Mouse (Mus musculus) leukemia stem cell, adult 10-12 weeks (primary cell): Measurements from ENCODE around the gene Ocel1. TPM values are rescaled to one million over a fixed set of nuclear protein-coding genes. Genes with fewer than 3 reads are reported as not detected.

Experiments
- polyA plus RNA-seq: library from polyadenylated mRNA; stranded (reverse); fragments of >175 nt; gene quantifications from 2 replicates; pipeline ENCODE4 v1.2.3, GENCODE M21; 2012; ENCODE audit warnings: low replicate concordance

The Ocel1 gene
- polyA plus RNA-seq = 37.5 and 54.6 TPM in 2 replicates

GRCm38 (mm10) chr8:71371236-71371848, at the start of gene Ocel1:
Gene Ocel1 (plus strand): TSS chr8:71371298.

DNA sequence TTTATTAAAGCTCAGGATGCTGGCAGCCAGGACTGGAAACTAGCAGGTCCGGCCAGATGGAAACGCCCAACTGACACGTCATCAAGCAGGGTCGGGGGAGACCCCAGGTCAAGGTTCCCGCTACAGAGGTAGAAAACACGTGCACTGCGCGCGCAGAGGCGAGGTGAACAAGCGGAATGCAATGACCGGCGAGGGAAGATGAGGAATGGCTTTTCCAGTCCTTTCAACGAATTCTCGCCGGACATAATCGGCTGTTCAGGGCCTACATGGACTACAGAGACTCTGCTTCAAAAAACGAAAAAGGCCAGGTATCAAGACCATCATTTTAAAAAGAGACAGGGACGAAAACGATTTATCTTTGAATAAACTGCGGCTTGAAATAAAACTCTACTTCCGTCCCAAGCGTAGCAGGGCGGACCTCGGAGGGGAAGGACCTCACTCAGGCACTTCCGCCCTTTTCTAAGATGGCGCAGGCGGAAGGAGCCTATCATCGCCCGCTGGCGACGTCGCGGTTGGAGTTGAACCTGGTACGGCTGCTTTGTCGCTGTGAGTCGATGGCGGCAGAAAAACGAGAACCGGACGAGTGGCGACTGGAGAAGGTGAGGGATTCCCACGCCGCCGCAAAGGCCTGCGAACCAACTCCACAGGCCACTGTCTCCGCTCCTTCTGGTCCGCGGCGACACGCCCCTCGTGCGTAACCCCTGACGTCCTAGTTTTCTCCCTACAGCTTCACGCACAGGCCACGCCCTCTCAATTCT, 4.1 kb upstream of the Ocel1 start, which contains the start of gene Use1:
Gene Use1, plus strand, starts transcription at position 78 of the 758 bp plus-strand sequence.

GRCm38 (mm10) chr8:71381421-71381970, 10.4 kb downstream of the Ocel1 start, which contains the start of gene Nr2f6:
Gene Nr2f6 (minus strand): TSS chr8:71381960.

DNA sequence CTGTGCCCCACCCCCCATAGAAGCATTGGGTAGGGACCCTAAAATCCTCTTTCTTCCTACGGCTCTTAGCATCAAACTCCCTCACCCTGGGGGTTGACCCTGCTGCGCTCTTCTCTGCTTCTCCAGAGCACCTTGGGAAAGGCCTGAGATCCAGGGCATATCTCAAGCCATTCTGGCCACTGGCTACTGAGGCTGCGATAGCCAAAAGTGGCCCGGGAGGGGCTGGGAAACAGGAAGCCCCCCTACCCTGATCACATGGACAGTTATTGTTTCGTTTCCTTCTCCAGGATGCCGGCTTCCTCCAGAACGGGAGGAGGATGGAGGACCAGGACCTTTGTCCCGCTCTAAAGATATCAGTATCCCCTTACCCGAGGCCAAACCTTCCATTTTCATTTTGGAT, 24.5 kb downstream of the Ocel1 start, which contains the start of gene Ushbp1:
Gene Ushbp1, minus strand, starts transcription at position 174 of the 400 bp plus-strand sequence.

DNA sequence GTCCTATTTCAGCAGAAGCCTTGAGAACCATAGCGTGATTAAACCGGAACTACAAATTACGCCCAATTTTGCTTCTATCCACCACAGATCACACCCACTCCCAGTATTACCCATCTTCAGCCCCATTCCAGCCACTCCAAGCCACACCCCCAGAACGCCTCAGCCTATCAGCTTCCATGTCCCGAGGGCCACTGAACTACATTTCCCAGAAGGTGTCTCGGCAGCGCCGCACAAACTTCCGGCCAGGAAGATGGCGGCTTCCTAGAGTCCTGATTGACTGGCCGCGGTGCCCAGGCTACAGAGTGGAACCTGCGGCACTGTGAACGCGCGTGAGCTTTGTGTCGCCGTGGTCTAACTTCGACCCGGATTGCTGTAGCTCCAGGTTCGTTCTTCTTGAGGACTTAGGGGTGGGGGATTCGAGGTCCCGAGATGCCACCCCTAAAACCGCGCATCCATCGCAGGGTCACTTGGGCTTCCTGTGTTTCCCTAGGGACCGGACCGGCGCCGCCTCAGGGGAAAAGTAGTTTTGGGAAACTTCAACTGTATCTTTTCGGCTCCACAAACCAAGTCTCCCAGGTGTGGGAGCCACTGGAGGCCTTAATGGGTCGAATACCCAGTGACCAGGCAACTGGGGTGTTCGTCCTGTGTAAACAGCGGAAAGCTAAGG, 25.7 kb downstream of the Ocel1 start, which contains the start of gene Babam1:
Gene Babam1, plus strand, starts transcription at position 223 of the 667 bp plus-strand sequence.

GRCm38 (mm10) chr8:71405401-71406098, 34.5 kb downstream of the Ocel1 start, which contains the start of gene Ankle1:
Gene Ankle1 (plus strand): TSS chr8:71406010.

Other genes with a start within 250 kb of the Ocel1 start
- 65.7 and 76.7 TPM in 2 replicates for gene Myo9b, start 98.6 kb upstream of the Ocel1 start, polyA plus RNA-seq
- 11.2 and 22.3 TPM in 2 replicates for gene Haus8, start 98.4 kb upstream of the Ocel1 start, polyA plus RNA-seq
- 69.6 and 217 TPM in 2 replicates for gene Use1, start 4.5 kb upstream of the Ocel1 start, polyA plus RNA-seq
- 41.6 and 43.4 TPM in 2 replicates for gene Nr2f6, start 10.7 kb downstream of the Ocel1 start, polyA plus RNA-seq
- 1.0 and 2.4 TPM in 2 replicates for gene Ushbp1, start 24.5 kb downstream of the Ocel1 start, polyA plus RNA-seq
- gene Babam1, start 25.6 kb downstream of the Ocel1 start, polyA plus RNA-seq = 83.3 and 110 TPM in 2 replicates
- gene Ankle1, start 34.7 kb downstream of the Ocel1 start, polyA plus RNA-seq = 54.3 and 71.6 TPM in 2 replicates
- gene Abhd8, start 92.4 kb downstream of the Ocel1 start, polyA plus RNA-seq = 45.0 and 50.9 TPM in 2 replicates
- 165 and 189 TPM in 2 replicates for gene Mrpl34, start 93.7 kb downstream of the Ocel1 start, polyA plus RNA-seq
- gene Dda1, start 97.9 kb downstream of the Ocel1 start, polyA plus RNA-seq = 368 and 785 TPM in 2 replicates
- gene Ano8, start 114.7 kb downstream of the Ocel1 start, polyA plus RNA-seq = 5.7 and 14.5 TPM in 2 replicates
- 55.7 and 59.9 TPM in 2 replicates for gene Gtpbp3, start 116.8 kb downstream of the Ocel1 start, polyA plus RNA-seq
- 112 and 117 TPM in 2 replicates for gene Plvap, start 140.5 kb downstream of the Ocel1 start, polyA plus RNA-seq
- gene Ccdc194, start 154.4 kb downstream of the Ocel1 start, polyA plus RNA-seq = 0.37 TPM in 1 of 2 replicates, not detected in the other
- gene Bst2, start 166.2 kb downstream of the Ocel1 start, polyA plus RNA-seq = 122 and 170 TPM in 2 replicates
- 132 and 189 TPM in 2 replicates for gene Mvb12a, start 171.6 kb downstream of the Ocel1 start, polyA plus RNA-seq
- gene Tmem221, start 187.6 kb downstream of the Ocel1 start, polyA plus RNA-seq = 0.39 and 0.57 TPM in 2 replicates
- gene Nxnl1, start 195.3 kb downstream of the Ocel1 start, polyA plus RNA-seq = not detected in 2 replicates
- gene Slc27a1, start 197.6 kb downstream of the Ocel1 start, polyA plus RNA-seq = 1.5 and 2.9 TPM in 2 replicates
- gene Pgls, start 220.9 kb downstream of the Ocel1 start, polyA plus RNA-seq = 248 and 344 TPM in 2 replicates
- gene Fam129c, start 226.3 kb downstream of the Ocel1 start, polyA plus RNA-seq = 16.0 and 36.7 TPM in 2 replicates
- 42.1 and 64.1 TPM in 2 replicates for gene Colgalt1, start 239.7 kb downstream of the Ocel1 start, polyA plus RNA-seq